Mouse (Mus musculus) layer of hippocampus, adult 9-10 months (tissue): ENCODE measurements around the gene Wdr95.

Experiments
- DNase-seq: peaks from one replicate; pipeline ENCODE4 v3.0.0; 2022; ENCODE audit warnings: low spot score

Wdr95 gene

GRCm38 (mm10) chr5:149582642-149583262 is 54.3 kb downstream of the Wdr95 start:
- DNase-seq = no peak

- no peak for DNase-seq
Measured at GRCm38 (mm10) chr5:149583507-149583906, 55.0 kb downstream of the Wdr95 start.

- DNase-seq = no peak
Measured at GRCm38 (mm10) chr5:149584154-149584655, 55.7 kb downstream of the Wdr95 start.

- no peak for DNase-seq
Measured at GRCm38 (mm10) chr5:149585231-149585630, 56.8 kb downstream of the Wdr95 start.

- DNase-seq = no peak
Measured at GRCm38 (mm10) chr5:149585910-149586309, 57.4 kb downstream of the Wdr95 start.

GRCm38 (mm10) chr5:149587327-149587895 is 58.9 kb downstream of the Wdr95 start:
- DNase-seq = no peak

GRCm38 (mm10) chr5:149588814-149589534 is 60.5 kb downstream of the Wdr95 start:
- DNase-seq = no peak

- DNase-seq = no peak
Measured at GRCm38 (mm10) chr5:149589932-149590331, 61.5 kb downstream of the Wdr95 start.

GRCm38 (mm10) chr5:149594215-149594614 is 65.7 kb downstream of the Wdr95 start:
- no peak for DNase-seq

GRCm38 (mm10) chr5:149597351-149597750 is 68.9 kb downstream of the Wdr95 start:
- DNase-seq = no peak

GRCm38 (mm10) chr5:149601996-149602395 is 73.5 kb downstream of the Wdr95 start:
- DNase-seq = no peak

- DNase-seq = no peak
Measured at GRCm38 (mm10) chr5:149603241-149603640, 74.8 kb downstream of the Wdr95 start.

GRCm38 (mm10) chr5:149607083-149607720 is 78.7 kb downstream of the Wdr95 start:
- no peak for DNase-seq

GRCm38 (mm10) chr5:149611476-149612164 is 83.1 kb downstream of the Wdr95 start:
- no peak for DNase-seq

GRCm38 (mm10) chr5:149612165-149612518 is 83.7 kb downstream of the Wdr95 start:
- no peak for DNase-seq

GRCm38 (mm10) chr5:149612740-149613139 is 84.3 kb downstream of the Wdr95 start:
- peak; percentile 44 for DNase-seq

GRCm38 (mm10) chr5:149616138-149616537 is 87.7 kb downstream of the Wdr95 start:
- DNase-seq = no peak

- no peak for DNase-seq
Measured at GRCm38 (mm10) chr5:149616817-149617216, 88.3 kb downstream of the Wdr95 start.

GRCm38 (mm10) chr5:149617776-149618425 is 89.4 kb downstream of the Wdr95 start:
- DNase-seq = no peak

GRCm38 (mm10) chr5:149622152-149622551 is 93.7 kb downstream of the Wdr95 start:
- no peak for DNase-seq

- DNase-seq = no peak
Measured at GRCm38 (mm10) chr5:149622644-149623043, 94.2 kb downstream of the Wdr95 start.
